Mouse (Mus musculus) heart, embryonic 14.5 days (tissue): ENCODE data around the gene Ube3b. TPM values are rescaled to one million over a fixed set of nuclear protein-coding genes. Genes with fewer than 3 reads are reported as not detected.

ENCODE experiments used
- ATAC-seq: fragments of 200-750 bp; cut with Nextera tagmentation; 2 replicates; pipeline ENCODE4 v1.8.0; 2017; ENCODE audit warnings: low read depth, moderate TSS enrichment; ENCODE audit not compliant: insufficient number of reproducible peaks, insufficient read depth, low FRiP score
- H3K27ac ChIP-seq, 2 experiments: fragments of 200-500 bp in 1 of 2; fragments of 300-500 bp in 1 of 2; sonication (generic) in 1 of 2; replicated peaks in 1 of 2; 2 replicates each; pipeline ENCODE4 v1.5.1; 2012 to 2014; ENCODE audit warnings: low read depth in 2 of 2, low read length in 2 of 2, control low read depth in 1 of 2, mild to moderate bottlenecking in 1 of 2, mixed read lengths in 1 of 2; ENCODE audit not compliant: control insufficient read depth in 1 of 2, insufficient read depth in 1 of 2
- H3K27me3 ChIP-seq: fragments of 300-500 bp; sonication (generic); 2 replicates; pipeline ENCODE4 v1.6.1; 2014; ENCODE audit warnings: mild to moderate bottlenecking, low read length, control low read depth; ENCODE audit not compliant: control insufficient read depth, insufficient read depth
- H3K36me3 ChIP-seq: fragments of 300-500 bp; sonication (generic); 2 replicates; pipeline ENCODE4 v1.6.1; 2014; ENCODE audit warnings: mild to moderate bottlenecking, control low read depth, low read length, mixed read lengths; ENCODE audit not compliant: control insufficient read depth, insufficient read depth
- H3K4me1 ChIP-seq, 2 experiments: fragments of 200-500 bp in 1 of 2; fragments of 300-500 bp in 1 of 2; sonication (generic) in 1 of 2; 2 replicates each; pipeline ENCODE4 v1.6.1; 2012 to 2014; ENCODE audit warnings: low read length in 2 of 2, control low read depth in 1 of 2, mixed read lengths in 1 of 2; ENCODE audit not compliant: control insufficient read depth in 2 of 2, insufficient read depth in 2 of 2
- H3K4me2 ChIP-seq: fragments of 300-500 bp; sonication (generic); 2 replicates; pipeline ENCODE4 v1.6.1; 2014; ENCODE audit warnings: mild to moderate bottlenecking, low read length
- H3K4me3 ChIP-seq, 2 experiments: fragments of 200-500 bp in 1 of 2; fragments of 300-500 bp in 1 of 2; sonication (generic) in 1 of 2; 2 replicates each; pipeline ENCODE4 v1.5.1; 2012 to 2014; ENCODE audit warnings: low read length in 2 of 2, mild to moderate bottlenecking in 2 of 2, control low read depth in 1 of 2, low read depth in 1 of 2, moderate library complexity in 1 of 2; ENCODE audit not compliant: control insufficient read depth in 1 of 2, insufficient read depth in 1 of 2
- H3K9ac ChIP-seq: fragments of 300-500 bp; sonication (generic); 2 replicates; pipeline ENCODE4 v1.6.1; 2014; ENCODE audit warnings: mild to moderate bottlenecking, low read length
- H3K9me3 ChIP-seq: fragments of 300-500 bp; sonication (generic); 2 replicates; pipeline ENCODE4 v1.6.1; 2016; ENCODE audit warnings: low read length, control low read depth; ENCODE audit not compliant: control insufficient read depth
- WGBS: fragments of 180-500 bp; shearing (Covaris S2); extraction: QIAGEN DNeasy Blood & Tissue Kit; methylation state at CpG from one replicate; pipeline ENCODE4 v1.1.7; 2014; 5-methylcytosine and 5-hydroxymethylcytosine counted together
- polyA plus RNA-seq: library from polyadenylated mRNA; unstranded; fragments of >200 nt; fragmentation: Nextera tagmentation; extraction: Ambion mirVana; gene quantifications from 2 replicates; pipeline ENCODE4 v1.2.1, GENCODE M21; 2014

Ube3b gene
- polyA plus RNA-seq, 1 experiment from 2014 or later: 51.1 TPM

DNA sequence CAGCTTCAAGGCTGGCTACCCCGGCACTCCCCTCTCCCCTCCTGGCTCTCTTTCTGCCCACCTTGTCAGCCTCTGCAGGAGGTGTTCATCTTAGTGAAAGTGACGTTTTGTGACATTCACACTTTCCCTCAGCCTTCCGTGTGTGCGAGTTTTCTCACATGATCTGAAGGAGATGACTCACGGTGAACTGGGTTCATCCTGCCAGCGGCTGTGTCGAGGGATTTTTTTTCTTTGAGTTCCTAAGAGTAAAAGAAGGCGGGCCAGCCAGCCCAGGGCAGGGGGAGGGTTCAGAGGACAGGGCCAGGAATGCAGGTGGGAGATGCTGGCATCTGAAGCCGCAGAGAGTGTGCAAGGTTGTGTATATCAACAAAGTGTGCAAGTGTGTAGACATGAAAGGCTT lies 12.8 kb downstream of the Ube3b start:
- H3K4me3 ChIP-seq: no peak overlapping the region
- H3K36me3 ChIP-seq: peaks cover 97% of the 10 kb centered on the region
- H3K27ac ChIP-seq: no peak overlapping the region
- no peaks in the 10 kb centered on the region for H3K4me1 ChIP-seq
- no peak for ATAC-seq
- H3K27me3 ChIP-seq: no peaks in the 10 kb centered on the region
- no peaks in the 10 kb centered on the region for H3K9me3 ChIP-seq
- WGBS: 73% methylated on average over 9 of the region's 9 CpGs
- no peak overlapping the region for H3K4me2 ChIP-seq
- no peak overlapping the region for H3K9ac ChIP-seq

GRCm38 (mm10) chr5:114406592-114406991 lies 26.2 kb downstream of the Ube3b start:
- Histone ChIP-seq H3K4me3 (no peak overlapping the region), H3K27me3 (no peaks in the 10 kb centered on the region), H3K9me3 (no peaks in the 10 kb centered on the region), H3K27ac (no peak overlapping the region), H3K4me1 (no peaks in the 10 kb centered on the region), H3K9ac (no peak overlapping the region), H3K36me3 (peaks cover 100% of the 10 kb centered on the region), H3K4me2 (no peak overlapping the region)
- ATAC-seq: no peak
- WGBS: 88% methylated on average over 14 of the region's 14 CpGs

- Histone ChIP-seq H3K36me3 (peaks cover 100% of the 10 kb centered on the region), H3K27ac (no peak overlapping the region), H3K9ac (no peak overlapping the region), H3K4me3 (no peak overlapping the region), H3K9me3 (no peaks in the 10 kb centered on the region), H3K4me1 (peaks cover 0 to 3% of the 10 kb centered on the region in 2 experiments; a peak in 2 of 4 replicates), H3K27me3 (no peaks in the 10 kb centered on the region), H3K4me2 (no peak overlapping the region)
- no peak for ATAC-seq
- WGBS: 84% methylated on average over 10 of the region's 10 CpGs
These were observed 26.9 kb downstream of the Ube3b start for GRCm38 (mm10) chr5:114407269-114407668.

- Histone ChIP-seq H3K27me3 (no peaks in the 10 kb centered on the region), H3K4me1 (peaks cover 4% of the 10 kb centered on the region in 2 experiments; a peak in 2 of 4 replicates)
These were observed 27.4 kb downstream of the Ube3b start for GRCm38 (mm10) chr5:114407810-114408209.

DNA sequence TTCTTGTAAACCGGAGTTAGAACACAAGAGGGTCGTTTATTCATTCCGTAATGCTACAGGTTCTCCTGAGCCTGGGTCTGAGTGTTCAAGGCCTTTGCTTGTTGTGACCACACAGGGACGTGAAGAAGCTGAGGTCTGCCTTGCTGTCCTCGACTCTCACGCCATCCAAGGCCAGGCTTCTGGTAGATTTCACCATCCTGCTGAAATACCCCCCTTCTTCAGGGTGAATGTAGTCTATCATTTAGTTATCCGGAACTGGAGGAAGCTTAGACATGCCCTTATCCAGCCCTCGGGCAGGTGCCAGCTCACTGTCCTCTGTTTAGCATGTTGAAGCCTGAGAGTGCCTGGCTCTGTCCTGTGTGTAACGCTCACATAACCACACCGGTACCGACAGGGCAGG lies 28.4 kb downstream of the Ube3b start:
- WGBS: 89% methylated on average over 11 of the region's 11 CpGs
- no peak overlapping the region for H3K4me3 ChIP-seq
- peaks cover 100% of the 10 kb centered on the region for H3K36me3 ChIP-seq
- no peak overlapping the region for H3K27ac ChIP-seq
- peaks cover 10 to 11% of the 10 kb centered on the region in 2 experiments for H3K4me1 ChIP-seq
- H3K27me3 ChIP-seq: no peaks in the 10 kb centered on the region
- H3K9ac ChIP-seq: no peak overlapping the region
- ATAC-seq: no peak
- H3K4me2 ChIP-seq: no peak overlapping the region
- H3K9me3 ChIP-seq: no peaks in the 10 kb centered on the region

More at GRCm38 (mm10) chr5:114407810-114408209, 27.4 kb downstream of the Ube3b start:
- Histone ChIP-seq H3K36me3 (peaks cover 100% of the 10 kb centered on the region), H3K9me3 (no peaks in the 10 kb centered on the region), H3K9ac (no peak overlapping the region), H3K4me3 (no peak overlapping the region), H3K4me2 (no peak overlapping the region), H3K27ac (no peak overlapping the region)
- 88% methylated on average over 9 of the region's 9 CpGs for WGBS
- ATAC-seq: no peak

- WGBS: 90% methylated on average over 13 of the region's 13 CpGs
These were observed 30.0 kb downstream of the Ube3b start for GRCm38 (mm10) chr5:114410429-114410828.

GRCm38 (mm10) chr5:114412361-114412998 lies 32.1 kb downstream of the Ube3b start:
- no peak for ATAC-seq
- Histone ChIP-seq H3K27ac (no peak overlapping the region), H3K4me2 (no peak overlapping the region), H3K9me3 (no peaks in the 10 kb centered on the region), H3K27me3 (no peaks in the 10 kb centered on the region), H3K9ac (no peak overlapping the region), H3K4me1 (peaks cover 10 to 14% of the 10 kb centered on the region in 2 experiments), H3K36me3 (peaks cover 100% of the 10 kb centered on the region), H3K4me3 (no peak overlapping the region)
- WGBS: 61% methylated on average over 23 of the region's 23 CpGs

More at GRCm38 (mm10) chr5:114410429-114410828, 30.0 kb downstream of the Ube3b start:
- Histone ChIP-seq H3K27me3 (no peaks in the 10 kb centered on the region), H3K9me3 (no peaks in the 10 kb centered on the region), H3K27ac (no peak overlapping the region), H3K36me3 (peaks cover 100% of the 10 kb centered on the region), H3K9ac (no peak overlapping the region), H3K4me2 (no peak overlapping the region), H3K4me3 (no peak overlapping the region), H3K4me1 (peaks cover 10 to 11% of the 10 kb centered on the region in 2 experiments)
- ATAC-seq: no peak
